In genomic region chr8:84197922-84198774, GRCm38 (mm10) we compare ENCODE assay signal across 8 mouse cellular contexts. TPM values are rescaled to one million over a fixed set of nuclear protein-coding genes. Genes with fewer than 3 reads are reported as not detected.
DNase-seq lines count a peak whose midpoint lies in the region; ATAC-seq lines count a peak whose summit lies in the region.

No protein-coding gene starts in this region.

- H3K9ac ChIP-seq in heart, embryonic 12.5 days: peak overlapping the region; percentile 79
- H3K9ac ChIP-seq in kidney, embryonic 16.5 days (replicated peaks; ENCODE audit: low read length): peak overlapping the region; percentile 72
- H3K9ac ChIP-seq in liver, embryonic 13.5 days: peak overlapping the region; percentile 53
- H3K9ac ChIP-seq in stomach, embryonic 14.5 days (replicated peaks; ENCODE audit: low read depth, low read length): peak overlapping the region; percentile 28

- H3K4me1 ChIP-seq in heart, embryonic 12.5 days (replicated peaks): peaks cover 52% of the 10 kb centered on the region
- peaks cover 56% of the 10 kb centered on the region for H3K4me1 ChIP-seq in kidney, embryonic 16.5 days (ENCODE audit: insufficient read depth, low read length)
- peaks cover 66% of the 10 kb centered on the region for H3K4me1 ChIP-seq in liver, embryonic 13.5 days (replicated peaks)
- peaks cover 47% of the 10 kb centered on the region for H3K4me1 ChIP-seq in stomach, embryonic 14.5 days (ENCODE audit: control insufficient read depth, insufficient read depth, low read length)

- peak; percentile 80 for ATAC-seq in erythroid progenitor cell, adult 5-6 weeks (replicated peaks; ENCODE audit: low FRiP score, poor library complexity, severe bottlenecking)
- peak; percentile 85 for ATAC-seq in heart, embryonic 12.5 days (ENCODE audit: insufficient number of reproducible peaks, low FRiP score)
- ATAC-seq in kidney, embryonic 16.5 days (ENCODE audit: low FRiP score, low TSS enrichment): peak; percentile 80
- peak; percentile 80 for ATAC-seq in liver, embryonic 13.5 days (ENCODE audit: low read depth)
- ATAC-seq in stomach, embryonic 14.5 days (ENCODE audit: insufficient number of reproducible peaks, insufficient read depth, low FRiP score, low read depth): peak; percentile 77

- whole genome bisulfite sequencing in heart, embryonic 12.5 days: 2% methylated on average over 30 of the region's 30 CpGs
- WGBS in kidney, embryonic 16.5 days: 2% methylated on average over 30 of the region's 30 CpGs
- 3% methylated on average over 30 of the region's 30 CpGs for WGBS in liver, embryonic 13.5 days (ENCODE audit: insufficient replicate concordance)
- WGBS in stomach, embryonic 14.5 days: 3% methylated on average over 30 of the region's 30 CpGs

- peak overlapping the region; percentile 77 for H3K4me2 ChIP-seq in heart, embryonic 12.5 days
- H3K4me2 ChIP-seq in kidney, embryonic 16.5 days (replicated peaks; ENCODE audit: low read depth, low read length): peak overlapping the region; percentile 64
- peak overlapping the region; percentile 72 for H3K4me2 ChIP-seq in liver, embryonic 13.5 days
- peak overlapping the region; percentile 51 for H3K4me2 ChIP-seq in stomach, embryonic 14.5 days (replicated peaks; ENCODE audit: low read depth, low read length)

- peak overlapping the region; percentile 56 for H3K4me3 ChIP-seq in heart, embryonic 12.5 days
- peak overlapping the region; percentile 54 for H3K4me3 ChIP-seq in kidney, embryonic 16.5 days (ENCODE audit: low read length)
- H3K4me3 ChIP-seq in liver, embryonic 13.5 days (replicated peaks): peak overlapping the region; percentile 58
- H3K4me3 ChIP-seq in stomach, embryonic 14.5 days (ENCODE audit: low read depth, low read length): peak overlapping the region; percentile 40

- H3K9me3 ChIP-seq in heart, embryonic 12.5 days (replicated peaks): no peaks in the 10 kb centered on the region
- H3K9me3 ChIP-seq in kidney, embryonic 16.5 days (ENCODE audit: low read length): no peaks in the 10 kb centered on the region
- H3K9me3 ChIP-seq in liver, embryonic 13.5 days (replicated peaks): no peaks in the 10 kb centered on the region
- H3K9me3 ChIP-seq in stomach, embryonic 14.5 days (ENCODE audit: control insufficient read depth, low read depth, low read length): no peaks in the 10 kb centered on the region

- 0 out of 2 replicates have a peak, but pooled peaks cover 6% of the 10 kb centered on the region for H3K36me3 ChIP-seq in heart, embryonic 12.5 days
- H3K36me3 ChIP-seq in kidney, embryonic 16.5 days (ENCODE audit: insufficient read depth, low read length): no peaks in the 10 kb centered on the region
- H3K36me3 ChIP-seq in liver, embryonic 13.5 days: no peaks in the 10 kb centered on the region
- H3K36me3 ChIP-seq in stomach, embryonic 14.5 days (ENCODE audit: control insufficient read depth, insufficient read depth, low read length): peaks cover 5% of the 10 kb centered on the region; the same call in 1 of the 2 replicates

- peak overlapping the region; percentile 93 for H3K27ac ChIP-seq in heart, embryonic 12.5 days (ENCODE audit: poor library complexity, severe bottlenecking)
- peak overlapping the region; percentile 99 for H3K27ac ChIP-seq in kidney, embryonic 16.5 days (ENCODE audit: low read length)
- H3K27ac ChIP-seq in liver, embryonic 13.5 days: peak overlapping the region; percentile 82
- H3K27ac ChIP-seq in stomach, embryonic 14.5 days (ENCODE audit: low read length): peak overlapping the region; percentile 95

- no peaks in the 10 kb centered on the region for H3K27me3 ChIP-seq in heart, embryonic 12.5 days (replicated peaks)
- no peaks in the 10 kb centered on the region for H3K27me3 ChIP-seq in kidney, embryonic 16.5 days (ENCODE audit: insufficient read depth, low read length)
- peaks cover 39% of the 10 kb centered on the region for H3K27me3 ChIP-seq in liver, embryonic 13.5 days
- H3K27me3 ChIP-seq in stomach, embryonic 14.5 days (ENCODE audit: control insufficient read depth, insufficient read depth, low read length): no peaks in the 10 kb centered on the region

- peak; percentile 89 for DNase-seq in 416B (ENCODE audit: low read depth)
- DNase-seq in adrenal gland, adult 2 months: peak; percentile 95
- DNase-seq in liver, embryonic 13.5 days: peak; percentile 89
- DNase-seq in naive thymus-derived CD4-positive, alpha-beta T cell, adult 2 months (ENCODE audit: low read depth): peak; percentile 99

RNA-seq across cellular contexts. Expression of gene Nanos3, which starts 13.1 kb away (rescaled TPM):
- 1 to 10 TPM; 1.1 to 1.3 TPM for total RNA-seq in adrenal gland, adult 2 months (2021)
- polyA plus RNA-seq in adrenal gland, adult 2 months (2012; rRNA removed): 0.36 and 1.0 TPM in 2 replicates
- total RNA-seq in erythroid progenitor cell, adult 5-6 weeks (2015; ENCODE audit: low replicate concordance): not detected in 2 replicates
- total RNA-seq in erythroid progenitor cell, adult 5-6 weeks (2017; ENCODE audit: low replicate concordance): not detected in 2 replicates
- 1.7 and 3.0 TPM in 2 replicates for polyA plus RNA-seq in heart, embryonic 12.5 days (2016; fragmentation: Nextera tagmentation; extraction: Ambion mirVana)
- 2.6 and 3.1 TPM in 2 replicates for polyA plus RNA-seq in kidney, embryonic 16.5 days (2015; fragmentation: Nextera tagmentation; extraction: Ambion mirVana)
- 0.28 and 0.34 TPM in 2 replicates for polyA plus RNA-seq in liver, embryonic 13.5 days (2015; fragmentation: Nextera tagmentation; extraction: Ambion mirVana)
- polyA plus RNA-seq in stomach, embryonic 14.5 days (2014; fragmentation: Nextera tagmentation; extraction: Ambion mirVana): 3.3 and 5.0 TPM in 2 replicates

RNA-seq across cellular contexts. Expression of gene Zswim4, which starts 38.7 kb away (rescaled TPM):
- 10 to 100 TPM; 31.4 to 55.6 TPM for total RNA-seq in adrenal gland, adult 2 months (2021)
- polyA plus RNA-seq in adrenal gland, adult 2 months (2012; rRNA removed): 66.3 and 76.1 TPM in 2 replicates
- 1.7 and 2.2 TPM in 2 replicates for total RNA-seq in erythroid progenitor cell, adult 5-6 weeks (2015; ENCODE audit: low replicate concordance)
- total RNA-seq in erythroid progenitor cell, adult 5-6 weeks (2017; ENCODE audit: low replicate concordance): 1.9 and 2.6 TPM in 2 replicates
- polyA plus RNA-seq in heart, embryonic 12.5 days (2016; fragmentation: Nextera tagmentation; extraction: Ambion mirVana): 12.9 and 13.7 TPM in 2 replicates
- 18.3 and 18.5 TPM in 2 replicates for polyA plus RNA-seq in kidney, embryonic 16.5 days (2015; fragmentation: Nextera tagmentation; extraction: Ambion mirVana)
- 2.1 and 2.2 TPM in 2 replicates for polyA plus RNA-seq in liver, embryonic 13.5 days (2015; fragmentation: Nextera tagmentation; extraction: Ambion mirVana)
- 9.3 and 9.5 TPM in 2 replicates for polyA plus RNA-seq in stomach, embryonic 14.5 days (2014; fragmentation: Nextera tagmentation; extraction: Ambion mirVana)

RNA-seq across cellular contexts. Expression of gene 4930432K21Rik, which starts 50.3 kb away (rescaled TPM):
- under 1 TPM; 0.17 to 0.35 TPM for total RNA-seq in adrenal gland, adult 2 months (2021)
- polyA plus RNA-seq in adrenal gland, adult 2 months (2012; rRNA removed): 0.44 and 0.48 TPM in 2 replicates
- not detected in 2 replicates for total RNA-seq in erythroid progenitor cell, adult 5-6 weeks (2015; ENCODE audit: low replicate concordance)
- total RNA-seq in erythroid progenitor cell, adult 5-6 weeks (2017; ENCODE audit: low replicate concordance): 0.51 TPM in 1 of 2 replicates, not detected in the other
- 1.00 and 1.1 TPM in 2 replicates for polyA plus RNA-seq in heart, embryonic 12.5 days (2016; fragmentation: Nextera tagmentation; extraction: Ambion mirVana)
- polyA plus RNA-seq in kidney, embryonic 16.5 days (2015; fragmentation: Nextera tagmentation; extraction: Ambion mirVana): 1.7 and 1.9 TPM in 2 replicates
- polyA plus RNA-seq in liver, embryonic 13.5 days (2015; fragmentation: Nextera tagmentation; extraction: Ambion mirVana): 0.13 and 0.25 TPM in 2 replicates
- 0.59 and 0.94 TPM in 2 replicates for polyA plus RNA-seq in stomach, embryonic 14.5 days (2014; fragmentation: Nextera tagmentation; extraction: Ambion mirVana)

RNA-seq across cellular contexts. Expression of gene Cc2d1a, which starts 50.4 kb away (rescaled TPM):
- total RNA-seq in adrenal gland, adult 2 months (2021): 10 to 100 TPM; 28.5 to 39.0 TPM
- polyA plus RNA-seq in adrenal gland, adult 2 months (2012; rRNA removed): 35.8 and 37.1 TPM in 2 replicates
- 2.1 and 4.3 TPM in 2 replicates for total RNA-seq in erythroid progenitor cell, adult 5-6 weeks (2015; ENCODE audit: low replicate concordance)
- 1.3 and 17.9 TPM in 2 replicates for total RNA-seq in erythroid progenitor cell, adult 5-6 weeks (2017; ENCODE audit: low replicate concordance)
- 17.7 and 18.1 TPM in 2 replicates for polyA plus RNA-seq in heart, embryonic 12.5 days (2016; fragmentation: Nextera tagmentation; extraction: Ambion mirVana)
- polyA plus RNA-seq in kidney, embryonic 16.5 days (2015; fragmentation: Nextera tagmentation; extraction: Ambion mirVana): 29.0 and 31.1 TPM in 2 replicates
- 5.4 and 6.2 TPM in 2 replicates for polyA plus RNA-seq in liver, embryonic 13.5 days (2015; fragmentation: Nextera tagmentation; extraction: Ambion mirVana)
- 17.9 and 18.2 TPM in 2 replicates for polyA plus RNA-seq in stomach, embryonic 14.5 days (2014; fragmentation: Nextera tagmentation; extraction: Ambion mirVana)

RNA-seq across cellular contexts. Expression of gene D8Ertd738e, which starts 51.4 kb away (rescaled TPM):
- 100 to 1,000 TPM; 268 to 291 TPM for total RNA-seq in adrenal gland, adult 2 months (2021)
- 58.8 and 67.3 TPM in 2 replicates for polyA plus RNA-seq in adrenal gland, adult 2 months (2012; rRNA removed)
- 57.3 and 58.3 TPM in 2 replicates for total RNA-seq in erythroid progenitor cell, adult 5-6 weeks (2015; ENCODE audit: low replicate concordance)
- 39.9 and 46.1 TPM in 2 replicates for total RNA-seq in erythroid progenitor cell, adult 5-6 weeks (2017; ENCODE audit: low replicate concordance)
- polyA plus RNA-seq in heart, embryonic 12.5 days (2016; fragmentation: Nextera tagmentation; extraction: Ambion mirVana): 281 and 286 TPM in 2 replicates
- polyA plus RNA-seq in kidney, embryonic 16.5 days (2015; fragmentation: Nextera tagmentation; extraction: Ambion mirVana): 321 and 330 TPM in 2 replicates
- 229 and 245 TPM in 2 replicates for polyA plus RNA-seq in liver, embryonic 13.5 days (2015; fragmentation: Nextera tagmentation; extraction: Ambion mirVana)
- polyA plus RNA-seq in stomach, embryonic 14.5 days (2014; fragmentation: Nextera tagmentation; extraction: Ambion mirVana): 341 and 358 TPM in 2 replicates

Comparison
In these comparisons a context has a peak if more than half of its experiments do, and no peak if none do; other contexts are left out.
1. Peak in every context shown above with its lines: DNase-seq, ATAC-seq, H3K4me3 ChIP-seq and H3K27ac ChIP-seq.
2. H3K9ac ChIP-seq: peak in every context shown above with its lines; median percentile 79 in heart, embryonic 12.5 days; 72 in kidney, embryonic 16.5 days; 53 in liver, embryonic 13.5 days; 28 in stomach, embryonic 14.5 days.